Mouse (Mus musculus) retina, postnatal 1 day (tissue): ENCODE measurements around the gene Lin9.

Experiments used
- DNase-seq: peaks from one replicate; pipeline ENCODE4 v3.0.0-alpha.2; 2012

The Lin9 gene

GRCm38 (mm10) chr1:180707813-180708212 lies 66.9 kb downstream of the Lin9 start:
- no peak for DNase-seq

DNA sequence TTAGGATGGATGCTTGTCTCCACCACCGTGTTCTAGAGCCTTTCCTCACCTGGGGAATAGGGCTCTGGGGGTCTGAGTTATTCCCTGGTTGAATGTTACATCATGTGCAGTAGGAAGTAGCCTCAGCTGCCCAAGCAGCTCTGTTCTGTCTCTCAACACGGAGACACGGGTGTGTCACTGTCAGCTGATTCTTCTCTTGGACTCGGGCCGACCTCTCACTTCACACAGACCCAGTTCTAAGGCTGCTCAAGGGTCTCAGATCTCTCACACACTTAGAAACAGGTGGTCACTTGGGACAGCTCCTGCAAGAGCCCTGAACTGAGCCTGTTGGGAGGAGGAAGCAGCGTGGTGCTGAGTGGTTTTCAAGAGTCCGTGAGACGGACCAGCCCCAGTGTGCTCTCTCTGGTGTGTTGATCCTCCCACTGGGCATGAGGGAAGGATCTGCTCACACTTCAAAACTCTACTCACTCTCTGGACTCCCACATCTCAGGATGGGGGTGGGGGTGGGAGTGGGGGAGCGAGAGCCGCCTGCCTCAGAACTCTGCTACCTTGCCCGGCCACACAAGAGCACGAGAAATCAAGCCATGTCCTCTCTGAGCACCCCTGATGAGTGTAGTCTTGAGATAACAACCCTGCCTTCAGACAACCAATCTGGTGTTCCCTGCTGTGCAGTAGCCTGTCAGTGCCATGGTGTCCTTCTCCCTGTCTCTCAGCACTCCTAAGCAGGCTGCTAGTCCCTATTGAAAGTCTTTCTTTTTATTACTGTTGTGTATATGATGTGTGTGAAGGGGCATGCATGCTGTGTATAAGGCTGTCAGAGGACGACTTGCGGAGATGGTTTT lies 68.2 kb downstream of the Lin9 start:
- no peak for DNase-seq

DNA sequence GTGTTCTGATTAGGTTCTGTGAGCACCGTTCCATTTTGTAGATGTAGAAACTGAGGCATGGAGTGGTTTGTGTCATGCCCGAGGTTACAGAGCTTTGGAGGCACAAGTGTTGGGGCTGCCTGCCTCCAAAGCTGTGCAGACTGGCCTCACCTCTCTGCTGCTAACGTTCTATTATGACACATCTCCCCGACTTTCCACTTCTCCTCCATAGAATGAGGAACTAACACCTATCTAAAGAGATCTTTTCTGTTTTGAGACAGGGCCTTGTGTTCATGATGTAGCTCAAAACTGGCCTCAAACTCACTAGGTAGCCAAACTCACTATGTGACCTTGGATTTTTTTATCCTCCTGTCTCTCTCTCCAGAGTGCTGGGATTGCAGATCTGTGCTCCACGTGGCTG lies 77.8 kb downstream of the Lin9 start:
- no peak for DNase-seq

DNA sequence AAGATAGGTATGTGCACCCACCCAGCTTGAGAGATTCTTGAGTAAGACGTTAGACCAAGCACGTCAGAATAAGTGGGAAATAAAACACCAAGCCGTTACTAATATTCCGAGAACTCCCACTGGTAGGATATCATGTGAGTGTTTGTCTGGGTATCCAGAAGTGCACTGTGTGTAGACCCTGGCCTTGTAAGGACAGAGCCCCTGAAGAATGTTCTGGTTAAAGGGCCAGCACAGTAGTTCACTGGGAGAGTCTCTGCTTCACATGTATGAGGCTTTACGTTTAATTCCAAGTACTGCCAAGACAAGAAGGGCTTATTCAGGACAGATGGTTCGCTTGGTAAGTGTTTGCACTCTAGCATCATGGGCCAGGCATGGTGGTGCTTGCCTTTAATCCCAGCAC lies 78.5 kb downstream of the Lin9 start:
- no peak for DNase-seq

DNA sequence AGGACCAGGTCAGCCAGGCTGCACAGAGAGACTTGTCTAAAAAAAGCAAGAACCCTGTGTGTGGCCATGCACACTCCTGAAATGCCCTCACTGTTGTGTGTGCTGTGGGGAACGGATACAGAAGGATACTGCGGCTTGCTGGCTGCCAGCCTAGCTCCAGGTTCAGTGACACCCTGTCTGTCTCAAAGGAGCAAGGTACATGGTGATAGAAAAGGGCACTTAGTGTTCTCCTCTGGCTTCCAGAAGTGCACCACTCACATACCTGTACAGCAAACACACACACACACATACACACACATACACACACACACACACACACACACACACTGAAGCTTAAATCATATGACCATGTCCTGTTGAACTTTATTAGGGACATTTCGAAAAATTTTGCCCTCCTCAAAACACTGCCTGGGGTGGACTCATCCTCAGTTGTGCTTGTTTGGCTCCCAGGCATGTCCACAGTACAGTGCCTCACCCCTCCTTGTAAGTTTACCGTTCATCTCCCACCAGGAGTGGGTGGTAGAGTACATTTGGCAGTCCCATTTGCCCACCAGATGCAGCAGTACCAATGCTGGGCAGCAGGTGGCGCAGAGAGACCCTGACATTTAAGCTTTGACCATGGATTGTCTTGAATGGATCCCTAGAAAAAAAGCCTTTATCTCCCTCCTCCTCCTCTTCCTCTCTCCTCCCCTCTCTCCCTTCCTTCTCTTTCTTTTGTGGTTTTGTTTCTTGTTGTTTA lies 79.2 kb downstream of the Lin9 start:
- peak; percentile 89 for DNase-seq

GRCm38 (mm10) chr1:180722608-180723007 lies 81.7 kb downstream of the Lin9 start:
- no peak for DNase-seq

- no peak for DNase-seq
These were observed 82.8 kb downstream of the Lin9 start for GRCm38 (mm10) chr1:180723701-180724238.

- DNase-seq = peak; percentile 96
These were observed 84.8 kb downstream of the Lin9 start, which contains the start of gene Acbd3 for GRCm38 (mm10) chr1:180725704-180726179. Acbd3 (plus strand) TSS chr1:180726043.

DNA sequence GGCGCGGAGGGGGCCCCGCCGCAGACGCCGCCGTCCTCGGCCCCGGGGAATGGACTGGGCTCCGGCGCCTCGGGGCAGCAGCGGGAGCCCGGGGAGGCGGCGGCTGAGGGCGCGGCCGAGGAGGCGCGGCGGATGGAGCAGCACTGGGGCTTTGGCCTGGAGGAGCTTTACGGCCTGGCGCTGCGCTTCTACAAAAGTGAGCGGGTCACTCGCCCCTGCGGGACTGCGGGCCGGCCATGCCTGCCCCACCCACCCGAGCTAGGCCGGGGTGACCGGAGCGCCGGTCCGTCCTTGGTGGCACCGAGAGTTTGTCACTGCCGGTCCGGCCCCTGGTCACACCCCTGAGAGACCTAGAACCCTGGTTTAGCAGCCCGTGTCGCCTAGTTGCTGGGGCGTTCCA lies 85.2 kb downstream of the Lin9 start:
- no peak for DNase-seq

GRCm38 (mm10) chr1:180729231-180729630 lies 88.3 kb downstream of the Lin9 start:
- DNase-seq = no peak
